Mouse (Mus musculus) heart, adult 2 months (tissue): Measurements from ENCODE around the gene Olfr279.

Experiments used
- CTCF ChIP-seq: fragments of 200-600 bp; IDR thresholded peaks from 2 replicates; pipeline ENCODE4 v1.8.1; 2022; ENCODE audit warnings: antibody characterized with exemption, mild to moderate bottlenecking, moderate library complexity
- POLR2A ChIP-seq: fragments of 200-500 bp; IDR thresholded peaks from 2 replicates; pipeline ENCODE4 v1.6.1; 2011; ENCODE audit warnings: mild to moderate bottlenecking, low read depth, low read length, control low read depth; ENCODE audit not compliant: insufficient read depth

DNA sequence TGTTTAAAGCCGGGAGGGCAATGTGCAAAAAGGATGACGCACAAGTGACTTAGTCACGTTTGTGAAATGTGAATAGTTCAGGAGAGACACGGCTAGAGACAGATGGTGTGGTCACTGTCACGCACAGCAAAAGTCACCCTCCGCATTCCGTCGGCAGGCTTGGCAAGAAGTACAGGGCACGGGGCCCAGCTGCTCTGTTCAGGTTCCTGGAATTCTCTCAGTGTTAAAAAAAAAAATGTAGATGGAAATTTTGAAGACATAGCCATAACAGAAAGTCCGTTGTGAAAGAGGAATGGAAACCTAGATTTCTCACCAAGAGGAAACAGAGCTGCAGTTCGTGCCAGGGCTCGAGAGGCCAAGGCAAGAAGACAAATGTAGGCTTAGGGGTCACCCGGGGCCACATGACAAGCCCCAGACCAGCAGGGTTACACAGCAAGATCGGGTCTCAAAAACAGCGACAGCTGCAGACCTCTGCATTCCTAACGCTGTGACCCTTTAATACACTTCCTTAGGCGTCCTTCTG, 20.7 kb downstream of the Olfr279 start:
- TF ChIP-seq CTCF (no peak), POLR2A (no peak)
